Comparison of ENCODE assay signal across 9 mouse cellular contexts in genomic region chr4:115657867-115658249, GRCm38 (mm10). TPM values are rescaled to one million over a fixed set of nuclear protein-coding genes. Genes with fewer than 3 reads are reported as not detected.
DNase-seq lines count a peak whose midpoint lies in the region; ATAC-seq and TF ChIP-seq lines count a peak whose summit lies in the region.
"Had no signal": no experiment of that assay in that cellular context is flagged by ENCODE, and none has a peak within 500 bp of the region (broad histone marks: within the 10 kb centered on the region; RNA-seq: fewer than 3 reads in every experiment).

No protein-coding gene starts in this region.

- H3K4me2 ChIP-seq in heart, embryonic 13.5 days, result peak overlapping the region; percentile 95
- H3K4me2 ChIP-seq in liver, postnatal 0 days (ENCODE audit: low read depth, low read length), result peak overlapping the region; percentile 76; the same call in 1 of the 2 replicates

- TF ChIP-seq CTCF in liver, postnatal 0 days (IDR thresholded peaks at IDR 0.05; ENCODE audit: low read depth), result no peak

- no peaks in the 10 kb centered on the region for H3K9me3 ChIP-seq in heart, embryonic 13.5 days
- no peaks in the 10 kb centered on the region for H3K9me3 ChIP-seq in hindbrain, embryonic 10.5 days
- H3K9me3 ChIP-seq in liver, postnatal 0 days (ENCODE audit: low read length), result no peaks in the 10 kb centered on the region
- H3K9me3 ChIP-seq: limb, embryonic 15.5 days had no signal

- no peak overlapping the region for H3K9ac ChIP-seq in heart, embryonic 13.5 days
- no peak overlapping the region for H3K9ac ChIP-seq in liver, postnatal 0 days (replicated peaks)

- H3K27ac ChIP-seq in heart, embryonic 13.5 days (replicated peaks), result no peak overlapping the region
- H3K27ac ChIP-seq in brown adipose tissue, adult 24 weeks (replicated peaks; ENCODE audit: low read depth, low read length), result no peak overlapping the region
- H3K27ac ChIP-seq in hindbrain, embryonic 10.5 days, result no peak overlapping the region
- no peak overlapping the region for H3K27ac ChIP-seq in liver, postnatal 0 days (ENCODE audit: low read depth)
- H3K27ac ChIP-seq: limb, embryonic 15.5 days had no signal

- no peak for ATAC-seq in heart, embryonic 13.5 days (ENCODE audit: extremely low read depth, insufficient number of reproducible peaks, low FRiP score, low TSS enrichment)
- peak; percentile 39; the same call in 1 of the 2 replicates for ATAC-seq in liver, postnatal 0 days

- H3K36me3 ChIP-seq in heart, embryonic 13.5 days, result no peaks in the 10 kb centered on the region
- H3K36me3 ChIP-seq in hindbrain, embryonic 10.5 days, result no peaks in the 10 kb centered on the region
- no peaks in the 10 kb centered on the region for H3K36me3 ChIP-seq in liver, postnatal 0 days (replicated peaks; ENCODE audit: insufficient read depth, low read length)
- H3K36me3 ChIP-seq: limb, embryonic 15.5 days had no signal

- TF ChIP-seq EP300 in liver, postnatal 0 days (IDR thresholded peaks at IDR 0.05; ENCODE audit: low read depth), result no peak

- H3K4me3 ChIP-seq in heart, embryonic 13.5 days, result no peak overlapping the region
- H3K4me3 ChIP-seq in brown adipose tissue, adult 24 weeks (ENCODE audit: insufficient read depth, low read depth, low read length), result peak overlapping the region; percentile 58
- 0 out of 2 replicates have a peak overlapping the region, but pooled peaks have one; percentile 57 for H3K4me3 ChIP-seq in hindbrain, embryonic 10.5 days
- H3K4me3 ChIP-seq in liver, postnatal 0 days (ENCODE audit: low read depth, low read length), result no peak overlapping the region

- DNase-seq in heart, postnatal 36 days, result no peak
- no peak for DNase-seq in hindbrain, embryonic 10.5 days (ENCODE audit: low spot score)
- no peak for DNase-seq in liver, postnatal 0 days
- DNase-seq in embryo, embryonic 11 days, result no peak
- DNase-seq in thymus, postnatal 25 days, result no peak
- DNase-seq in left cerebral cortex, postnatal 4 days, result no peak

- intact Hi-C loops in heart, postnatal 36 days (cut with DNase I), result loop anchor here (2.0 kb wide), 1 partner anchor 51 kb away; no protein-coding TSS in a partner anchor
- intact Hi-C loops in left cerebral cortex, postnatal 4 days (cut with DNase I), result no loop called here

- no peaks in the 10 kb centered on the region for H3K27me3 ChIP-seq in heart, embryonic 13.5 days (replicated peaks)
- peaks cover 6% of the 10 kb centered on the region; the same call in 1 of the 2 replicates for H3K27me3 ChIP-seq in hindbrain, embryonic 10.5 days (ENCODE audit: insufficient read depth, poor library complexity, severe bottlenecking)
- H3K27me3 ChIP-seq in liver, postnatal 0 days (ENCODE audit: insufficient read depth, low read length), result no peaks in the 10 kb centered on the region
- H3K27me3 ChIP-seq: limb, embryonic 15.5 days had no signal

- peaks cover 8% of the 10 kb centered on the region for H3K4me1 ChIP-seq in heart, embryonic 13.5 days
- no peaks in the 10 kb centered on the region; the same call in 1 of the 2 replicates for H3K4me1 ChIP-seq in brown adipose tissue, adult 24 weeks (ENCODE audit: control insufficient read depth, insufficient read depth, insufficient read length, low read length)
- H3K4me1 ChIP-seq in hindbrain, embryonic 10.5 days (replicated peaks), result peaks cover 10% of the 10 kb centered on the region
- no peaks in the 10 kb centered on the region for H3K4me1 ChIP-seq in liver, postnatal 0 days (ENCODE audit: insufficient read depth)

RNA-seq across cellular contexts. Expression of gene Cyp4b1, which starts 10.3 kb away (rescaled TPM):
- polyA plus RNA-seq in heart, embryonic 13.5 days (2015; fragmentation: Nextera tagmentation; extraction: Ambion mirVana), result 1.2 and 2.0 TPM in 2 replicates
- 10 to 100 TPM; 36.1 to 36.3 TPM for total RNA-seq in heart, postnatal 36 days (2021)
- polyA plus RNA-seq in brown adipose tissue, adult 24 weeks (2012; ENCODE audit: insufficient read depth, insufficient read length, missing spikeins), result 16.9 and 27.9 TPM in 2 replicates
- polyA plus RNA-seq in hindbrain, embryonic 10.5 days (2016; fragmentation: Nextera tagmentation; extraction: Ambion mirVana), result 0.35 TPM in 1 of 2 replicates, not detected in the other
- 10.5 and 12.6 TPM in 2 replicates for polyA plus RNA-seq in liver, postnatal 0 days (2015; fragmentation: Nextera tagmentation; extraction: Ambion mirVana)
- 1 to 10 TPM; 3.7 to 4.3 TPM for total RNA-seq in left cerebral cortex, postnatal 4 days (2021)

RNA-seq across cellular contexts. Expression of gene Cyp4a32, which starts 57.1 kb away (rescaled TPM):
- not detected in 2 replicates for polyA plus RNA-seq in heart, embryonic 13.5 days (2015; fragmentation: Nextera tagmentation; extraction: Ambion mirVana)
- not detected for total RNA-seq in heart, postnatal 36 days (2021)
- polyA plus RNA-seq in brown adipose tissue, adult 24 weeks (2012; ENCODE audit: insufficient read depth, insufficient read length, missing spikeins), result not detected in 2 replicates
- not detected in 2 replicates for polyA plus RNA-seq in hindbrain, embryonic 10.5 days (2016; fragmentation: Nextera tagmentation; extraction: Ambion mirVana)
- 16.1 and 18.5 TPM in 2 replicates for polyA plus RNA-seq in liver, postnatal 0 days (2015; fragmentation: Nextera tagmentation; extraction: Ambion mirVana)
- not detected for total RNA-seq in left cerebral cortex, postnatal 4 days (2021)
- polyA plus RNA-seq: limb, embryonic 15.5 days had no signal

Comparison
In these comparisons a context has a peak if more than half of its experiments do, and no peak if none do; other contexts are left out.
1. H3K4me3 ChIP-seq: peak in brown adipose tissue, adult 24 weeks (single experiment) and hindbrain, embryonic 10.5 days (single experiment); none in heart, embryonic 13.5 days (single experiment) and liver, postnatal 0 days (single experiment).
2. RNA of gene Cyp4a32, which starts 57.1 kb away (polyA plus RNA-seq): 16.1 to 18.5 TPM in liver, postnatal 0 days; not detected in brown adipose tissue, adult 24 weeks, not detected in heart, embryonic 13.5 days and not detected in hindbrain, embryonic 10.5 days; every median in the first group is over 10 times any median in the second.